Mouse (Mus musculus) kidney, adult 2 months (tissue): ENCODE results near the gene Tmem104.

Source experiments
- CTCF ChIP-seq: fragments of 200-500 bp; conservative IDR thresholded peaks from 2 replicates; pipeline ENCODE4 v1.5.1; 2011; ENCODE audit warnings: low read depth, mild to moderate bottlenecking, control low read depth, low read length, moderate library complexity, mixed read lengths; ENCODE audit not compliant: insufficient read depth, insufficient read length
- POLR2A ChIP-seq: fragments of 200-500 bp; IDR thresholded peaks from one replicate; pipeline ENCODE4 v1.6.1; 2011; ENCODE audit warnings: low read depth, low read length, control low read depth

- TF ChIP-seq CTCF (no peak), POLR2A (no peak)
These were observed 88.7 kb downstream of the Tmem104 start for GRCm38 (mm10) chr11:115275954-115276353.
